Mouse (Mus musculus): Measurements from ENCODE around the gene Gm17606. TPM values are rescaled to one million over a fixed set of nuclear protein-coding genes. Genes with fewer than 3 reads are reported as not detected.
A peak's percentile ranks its signal among the peaks of the same experiment; 100 is the strongest.

Gene Gm17606
- total RNA-seq, 2 experiments from 2014 or later: not detected

DNA sequence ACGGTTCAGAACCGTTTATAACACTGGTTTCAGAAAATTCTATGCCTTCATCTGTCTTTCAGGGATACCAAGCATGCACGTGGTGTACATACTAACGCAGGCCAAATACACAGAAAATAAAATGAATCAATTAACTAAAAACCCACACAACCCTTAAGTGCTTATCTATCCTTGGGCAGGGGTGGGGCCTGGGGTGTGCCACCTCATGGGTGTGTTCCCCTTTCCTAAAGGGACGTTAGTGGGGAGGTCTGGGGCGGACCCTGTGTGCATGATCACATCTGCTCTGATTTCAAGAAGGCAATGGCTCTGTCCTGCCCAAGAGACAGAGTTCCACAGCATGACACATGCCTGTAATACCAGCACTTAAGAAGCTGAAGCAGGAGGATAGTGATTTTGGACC is 17.4 kb upstream of the Gm17606 start:
- DNase-seq (ENCODE audit: extremely low spot score in 1 of 2, low spot score in 1 of 2): no peak

DNA sequence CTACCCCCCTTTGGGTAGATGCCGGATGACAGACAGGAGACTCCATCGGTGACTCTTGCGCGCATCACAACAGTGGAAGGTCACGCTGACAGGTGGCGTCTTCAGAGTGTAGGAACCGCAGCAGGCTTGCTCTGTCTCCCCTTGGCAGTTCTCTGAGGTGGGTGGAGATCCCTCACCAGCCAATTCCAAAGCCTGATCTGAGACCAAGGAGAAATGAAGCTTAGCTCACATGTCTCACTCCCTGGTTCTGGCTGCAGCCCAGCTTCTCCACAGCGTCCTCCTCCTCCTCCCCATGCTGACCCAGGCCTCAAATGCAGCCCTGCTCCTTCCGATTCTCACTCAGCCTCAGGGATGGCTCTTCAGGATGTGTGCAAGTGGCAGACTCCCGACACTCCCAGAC is 15.8 kb upstream of the Gm17606 start:
- no peak for DNase-seq (ENCODE audit: extremely low spot score in 1 of 2, low spot score in 1 of 2)

DNA sequence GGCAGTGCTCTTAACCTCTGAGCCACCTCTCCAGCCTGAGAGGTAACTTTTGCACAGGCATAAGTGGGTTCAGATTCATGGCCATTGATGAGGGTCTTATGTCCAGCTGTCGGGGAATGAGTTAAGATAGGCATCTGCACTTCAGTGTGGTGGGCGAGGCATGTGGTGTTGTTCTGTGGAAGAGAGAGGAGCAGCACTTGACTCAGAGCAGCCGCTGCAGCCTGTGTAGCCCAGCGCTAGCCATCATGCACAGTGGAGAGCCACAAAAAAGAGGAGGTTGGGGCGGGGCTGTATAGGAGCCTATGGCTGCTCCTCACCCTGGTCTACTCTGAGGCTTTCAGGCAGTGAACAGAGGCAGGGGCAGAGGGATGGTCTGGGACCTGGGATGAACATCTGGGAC is 12.6 kb upstream of the Gm17606 start:
- DNase-seq (ENCODE audit: extremely low spot score in 1 of 2, low spot score in 1 of 2): no peak

DNA sequence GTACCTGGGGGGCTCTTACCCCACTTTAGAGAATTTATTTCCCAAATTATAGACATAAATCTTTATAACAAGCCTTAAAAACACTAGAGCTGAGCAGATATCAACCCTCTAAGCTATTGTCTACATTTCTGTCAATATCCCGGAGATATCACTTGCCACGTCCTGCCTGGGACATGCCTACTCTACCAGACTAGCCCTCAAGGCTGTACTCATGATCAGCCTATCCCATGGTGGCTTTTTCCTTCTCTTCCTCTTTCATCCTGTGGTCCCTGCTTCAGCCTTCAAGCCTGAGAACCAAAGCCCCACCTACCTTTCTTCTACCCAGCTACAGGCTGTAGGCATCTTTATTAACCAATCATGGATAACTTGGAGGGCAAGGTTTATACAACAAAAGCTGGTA is 11.0 kb upstream of the Gm17606 start:
- DNase-seq (ENCODE audit: extremely low spot score in 1 of 2, low spot score in 1 of 2): no peak

DNA sequence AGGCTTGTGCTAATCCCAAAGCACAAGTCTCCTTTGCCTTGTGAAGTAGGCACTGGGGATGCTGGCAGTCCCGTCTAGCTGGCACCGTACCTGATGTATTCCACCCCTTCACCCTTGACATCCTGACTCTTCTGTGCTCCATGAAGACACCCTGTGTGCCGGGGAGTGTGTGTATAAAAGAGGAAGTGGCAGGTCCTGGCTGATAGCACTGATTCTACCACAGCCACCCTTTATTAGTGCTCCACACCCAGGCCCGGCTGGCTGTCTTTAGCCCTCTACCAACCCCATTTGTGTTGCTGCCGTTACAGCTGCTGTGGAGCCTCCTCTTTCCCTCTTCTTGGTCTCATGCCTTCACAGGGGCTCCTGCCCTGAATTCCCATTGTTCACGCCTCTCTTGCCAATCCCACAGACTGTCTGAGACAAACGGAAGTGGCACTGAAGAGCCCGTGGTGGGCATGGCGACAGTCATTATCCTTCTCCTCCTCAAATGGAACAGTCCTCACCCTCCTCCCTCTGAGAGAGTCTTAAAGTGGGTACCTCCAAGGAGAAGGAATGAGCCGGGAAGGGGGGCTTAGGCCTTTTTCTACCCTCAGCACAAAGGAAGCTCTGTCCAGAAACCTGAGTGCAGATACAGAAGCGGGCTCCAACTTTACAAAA is 10.0 kb upstream of the Gm17606 start:
- no peak for DNase-seq (ENCODE audit: extremely low spot score in 1 of 2, low spot score in 1 of 2)

DNA sequence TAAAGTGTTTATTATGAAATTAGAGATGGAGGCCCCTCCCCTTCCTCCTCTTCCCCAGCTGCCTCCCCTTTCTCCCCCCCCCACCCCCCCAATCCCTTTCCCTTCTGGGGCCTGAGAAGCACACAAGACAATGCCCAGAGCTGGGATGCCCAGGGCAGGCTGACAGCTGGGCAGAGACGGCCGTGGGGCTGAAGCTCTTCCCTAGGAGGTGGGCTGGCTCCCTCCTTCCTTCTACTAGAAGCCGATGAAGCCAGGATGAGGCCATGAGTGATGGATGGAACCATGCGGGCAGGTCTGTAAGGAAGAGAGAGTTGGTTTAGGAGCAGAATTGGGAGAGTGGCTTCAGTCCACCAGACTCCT is 9.5 kb upstream of the Gm17606 start:
- DNase-seq (ENCODE audit: extremely low spot score in 1 of 2, low spot score in 1 of 2): no peak

DNA sequence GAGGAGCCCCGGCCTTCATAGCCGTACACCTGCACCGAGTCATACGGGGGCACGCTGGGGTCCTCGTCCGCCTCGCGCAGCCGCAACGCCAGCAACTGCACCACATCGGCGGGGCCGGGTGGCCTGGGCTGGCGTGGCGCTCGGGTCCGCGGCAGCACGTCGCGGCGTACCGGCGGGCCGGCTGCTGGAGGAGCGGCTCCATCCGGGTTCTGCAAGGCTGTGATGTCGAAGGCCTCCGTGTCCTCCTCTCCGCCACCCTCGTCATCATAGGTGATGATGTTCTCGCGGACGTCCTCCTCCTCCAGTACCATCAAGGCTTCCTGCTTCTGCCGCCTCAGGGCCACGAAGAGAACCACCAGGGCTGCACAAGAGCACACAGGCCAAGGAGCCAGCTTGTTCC is 8.5 kb upstream of the Gm17606 start:
- no peak for DNase-seq (ENCODE audit: extremely low spot score in 1 of 2, low spot score in 1 of 2)

DNA sequence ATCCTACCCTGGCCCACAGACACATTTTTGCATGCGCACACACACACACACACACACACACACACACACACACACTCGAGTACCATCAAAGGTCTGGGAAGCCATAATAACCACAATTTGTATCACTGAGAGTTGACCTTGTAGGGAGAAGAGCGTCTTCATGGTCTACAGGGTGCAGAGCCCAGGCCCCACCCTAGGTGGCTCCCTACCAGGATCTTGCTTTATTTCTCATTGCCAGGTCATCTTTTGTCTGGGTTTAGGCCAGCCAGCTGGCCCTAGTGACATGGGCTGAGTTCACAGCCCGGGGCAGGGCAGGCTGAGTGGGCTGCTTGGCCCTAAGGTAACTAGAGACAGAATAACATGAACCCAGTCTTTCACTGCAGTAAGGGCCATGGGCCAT is 6.6 kb upstream of the Gm17606 start:
- no peak for DNase-seq (ENCODE audit: extremely low spot score in 1 of 2, low spot score in 1 of 2)

DNA sequence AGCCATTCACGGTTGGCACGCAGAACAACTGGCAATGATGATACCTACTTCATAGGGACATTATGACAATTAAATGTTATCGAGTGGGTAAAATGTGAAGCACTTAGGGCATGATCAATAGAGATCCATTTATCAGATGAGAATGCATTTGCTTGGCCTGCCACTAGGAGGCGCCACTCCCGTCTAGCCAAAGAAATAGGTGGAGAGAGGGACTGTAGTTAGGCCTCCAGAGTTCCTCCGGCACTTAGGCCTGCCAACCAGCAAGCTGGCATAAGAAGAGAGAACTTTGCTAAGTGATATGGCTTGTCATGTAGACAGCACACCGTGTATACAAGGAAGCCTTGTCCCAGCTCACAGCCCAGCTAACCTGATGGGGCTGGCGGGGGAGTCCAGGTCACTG is 3.8 kb upstream of the Gm17606 start:
- DNase-seq (ENCODE audit: extremely low spot score in 1 of 2, low spot score in 1 of 2): peak in 1 of 2 experiments; percentile 71

DNA sequence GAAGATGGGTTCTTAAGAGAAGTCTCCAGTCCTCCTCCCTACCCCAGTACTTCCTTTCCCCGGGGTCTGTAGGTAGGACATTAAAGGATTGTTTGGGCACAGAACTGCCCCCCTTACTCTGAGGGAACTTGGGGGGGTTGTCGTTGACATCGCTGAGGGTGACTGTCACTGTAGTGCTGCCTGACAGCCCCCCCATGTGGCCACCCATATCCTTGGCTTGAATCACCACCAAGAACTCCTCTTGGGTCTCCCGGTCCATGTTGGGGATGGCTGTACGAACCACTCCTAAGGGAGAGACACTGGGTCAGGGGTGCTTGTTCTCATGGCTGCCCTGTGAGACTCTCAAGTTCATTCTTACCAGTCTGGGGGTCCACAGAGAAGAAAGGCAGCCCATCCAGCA is 2.5 kb upstream of the Gm17606 start:
- no peak for DNase-seq (ENCODE audit: extremely low spot score in 1 of 2, low spot score in 1 of 2)

DNA sequence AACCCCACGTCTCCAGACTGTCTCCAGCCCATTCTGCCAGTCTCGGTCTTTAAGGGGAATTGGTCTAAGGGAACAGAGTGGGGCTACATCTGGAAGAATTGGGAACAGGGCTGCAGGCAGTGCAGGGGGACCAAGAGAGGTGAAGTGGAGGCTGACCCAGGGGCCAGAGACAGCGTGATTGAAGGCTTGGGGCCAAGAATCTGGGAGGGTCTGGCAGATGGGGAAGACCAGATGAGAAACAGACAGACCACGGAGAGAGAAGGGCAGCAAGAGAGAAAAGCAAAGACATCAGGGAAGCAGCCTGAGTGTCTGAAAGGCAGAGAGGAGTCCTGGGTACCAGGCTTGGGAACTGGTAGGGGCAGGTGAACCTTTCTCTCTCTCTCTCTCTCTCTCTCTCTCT is 631 bp upstream of the Gm17606 start:
- DNase-seq (ENCODE audit: extremely low spot score in 1 of 2, low spot score in 1 of 2): no peak

DNA sequence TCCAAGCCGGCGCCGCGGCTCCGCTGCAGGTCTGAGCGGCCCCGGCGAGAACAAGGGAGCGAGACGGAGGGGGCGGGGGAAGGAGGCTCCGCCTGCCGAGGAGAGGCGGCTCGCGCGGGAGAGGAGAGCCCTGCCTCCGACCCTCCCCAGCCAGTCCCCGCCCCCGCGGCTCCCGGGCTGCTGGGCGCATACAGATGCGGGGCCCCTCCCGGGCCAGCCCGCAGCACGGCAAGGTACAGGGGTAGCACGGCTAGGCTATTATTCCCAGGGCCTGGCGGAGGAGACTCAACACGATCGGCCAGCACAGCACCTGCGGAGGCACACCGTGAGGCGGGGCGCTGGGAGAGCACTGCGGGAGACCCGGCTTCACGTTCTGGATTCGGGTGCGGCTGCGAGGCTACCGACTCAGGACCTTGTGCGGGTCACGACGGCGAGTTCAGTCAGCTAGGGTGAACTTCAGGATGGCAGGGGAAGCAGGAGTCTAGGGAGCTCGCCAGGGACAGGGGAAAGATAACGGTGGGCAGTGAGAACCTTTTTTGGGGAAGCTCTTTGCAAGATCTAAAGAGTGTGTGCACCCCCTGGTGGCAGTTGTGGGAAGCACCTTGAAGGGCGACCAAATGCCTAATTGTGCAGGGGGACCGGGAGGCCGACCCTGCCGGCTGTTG is 685 bp downstream of the Gm17606 start, which contains the start of gene Cdh24:
TSS of gene Cdh24 (minus strand) at position 60 of the 665 bp plus-strand sequence.
- peak; percentile 94 to 96 for DNase-seq (ENCODE audit: extremely low spot score in 1 of 2, low spot score in 1 of 2)

DNA sequence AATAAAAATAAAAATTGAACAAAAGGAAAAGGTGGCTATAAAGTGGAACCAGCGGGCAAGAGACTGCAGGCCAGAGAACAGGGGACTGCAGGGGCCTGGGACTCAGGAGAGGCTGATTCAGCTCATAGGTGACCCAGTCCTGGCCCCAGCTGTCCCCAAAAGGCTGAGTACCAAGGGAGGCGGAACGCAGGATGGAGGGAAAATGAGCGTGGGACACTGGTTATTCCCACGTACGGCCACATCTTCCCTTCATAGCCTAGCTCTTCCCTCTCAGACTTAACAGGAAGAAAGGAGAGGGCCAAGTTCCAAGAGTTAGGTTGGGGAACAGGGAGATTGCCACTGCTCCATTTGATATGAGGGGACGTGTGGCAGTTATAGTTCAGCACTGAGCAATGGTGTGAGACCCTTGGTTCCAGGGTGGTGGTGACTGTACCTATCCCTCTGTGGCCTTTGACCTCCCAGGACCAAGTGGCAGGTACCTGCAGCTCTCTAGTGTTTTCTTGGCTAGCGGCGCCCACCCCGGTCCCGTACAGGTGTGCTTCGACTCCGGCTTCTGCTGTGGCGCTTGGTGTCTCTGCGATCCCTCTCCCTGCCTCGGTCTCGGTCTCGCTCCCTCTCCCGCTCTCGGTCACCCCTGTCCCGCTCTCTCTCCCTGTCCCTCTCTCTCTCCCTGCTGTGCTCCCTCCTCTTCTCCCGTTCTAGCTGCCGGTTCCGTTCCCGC is 1.6 kb downstream of the Gm17606 start:
- DNase-seq (ENCODE audit: extremely low spot score in 1 of 2, low spot score in 1 of 2): no peak

DNA sequence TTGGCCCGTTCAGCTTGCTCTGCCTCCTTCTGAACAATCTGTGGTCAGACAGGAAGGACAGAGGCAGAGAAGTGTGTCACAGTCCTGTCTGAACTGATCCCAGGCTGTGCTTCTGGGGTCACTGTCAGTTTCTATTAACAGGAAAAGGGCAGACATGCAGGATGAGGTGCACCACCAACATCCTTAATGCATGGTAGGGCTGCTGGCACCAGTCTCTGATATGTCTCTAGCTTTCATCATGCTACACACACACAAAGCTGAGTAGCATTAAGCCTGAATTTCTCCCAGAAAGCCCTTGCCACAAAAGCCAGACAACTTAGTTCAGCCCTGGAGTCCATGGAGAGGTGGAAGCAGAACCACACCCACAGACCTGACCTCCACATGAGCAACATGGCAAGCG is 2.3 kb downstream of the Gm17606 start:
- no peak for DNase-seq (ENCODE audit: extremely low spot score in 1 of 2, low spot score in 1 of 2)

DNA sequence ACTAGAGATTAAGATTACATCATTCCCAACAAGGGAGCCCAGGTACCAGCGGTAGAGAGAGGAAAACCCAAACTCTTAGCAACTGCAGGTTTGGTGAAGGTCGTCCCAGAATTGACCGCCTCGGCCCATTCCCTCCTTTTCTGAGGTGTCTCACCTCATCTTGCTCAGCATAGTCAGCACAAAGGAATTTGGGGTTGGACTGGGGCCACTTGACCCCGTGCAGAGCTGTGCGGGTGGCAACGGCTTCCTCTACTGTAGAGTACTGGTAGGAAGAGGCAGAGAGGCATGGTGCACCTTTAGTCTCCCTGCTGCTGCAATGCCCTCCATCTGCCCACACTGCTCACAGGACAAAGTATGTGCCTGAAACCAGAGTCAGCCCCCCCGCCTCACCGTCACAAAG is 3.5 kb downstream of the Gm17606 start:
- DNase-seq (ENCODE audit: extremely low spot score in 1 of 2, low spot score in 1 of 2): no peak

DNA sequence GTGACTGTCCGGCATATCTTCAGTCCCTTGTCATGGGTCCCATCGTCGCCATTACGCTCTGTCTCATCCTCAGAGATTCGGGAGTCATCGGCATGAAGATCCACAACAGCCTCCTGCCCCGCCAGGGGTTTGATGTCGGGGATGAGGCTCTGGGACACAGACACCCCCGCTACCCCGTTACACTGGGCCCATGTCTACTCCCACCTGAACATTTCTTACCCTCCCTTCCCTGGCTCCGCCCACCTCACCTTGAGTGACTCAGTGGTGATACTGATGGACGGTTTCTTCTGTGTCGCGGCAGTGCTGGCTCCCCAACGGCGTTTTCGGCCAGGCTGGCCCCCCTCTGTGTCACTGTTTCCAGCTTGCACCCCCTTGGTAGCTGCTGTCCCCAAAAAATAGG is 5.7 kb downstream of the Gm17606 start:
- DNase-seq (ENCODE audit: extremely low spot score in 1 of 2, low spot score in 1 of 2): no peak

DNA sequence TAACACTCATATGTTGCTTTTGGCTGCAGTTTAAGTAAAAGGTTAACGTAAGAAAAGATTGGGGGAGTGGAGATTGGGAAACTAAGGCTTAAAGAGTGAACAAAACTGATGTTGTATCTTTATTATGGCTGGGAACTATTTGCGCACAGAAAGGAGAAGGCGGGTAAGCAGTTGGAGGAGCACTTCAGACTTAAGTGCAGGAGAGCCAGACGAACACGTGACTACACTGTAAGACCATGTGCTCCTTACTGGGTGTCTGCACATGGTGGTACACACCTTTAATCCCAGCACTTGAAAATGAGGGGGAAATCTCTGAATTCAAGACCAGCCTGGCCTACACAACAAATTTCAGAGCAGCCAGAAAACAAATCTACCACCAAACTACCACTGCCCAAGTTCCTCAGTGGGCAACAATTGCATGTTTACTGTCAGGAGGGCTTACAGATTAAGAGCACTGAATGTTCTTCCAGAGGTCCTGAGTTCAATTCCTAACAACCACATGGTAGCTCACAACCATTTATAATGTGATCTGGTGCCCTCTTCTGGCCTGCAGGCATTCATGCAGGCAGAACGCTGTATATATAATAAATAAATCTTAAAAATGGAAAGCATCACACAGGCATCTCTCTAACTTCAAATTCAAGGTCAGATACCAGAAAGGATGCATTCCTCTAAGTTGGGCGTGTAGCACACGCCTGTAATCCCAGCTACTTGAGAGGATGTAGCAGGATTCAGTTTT is 6.3 kb downstream of the Gm17606 start:
- no peak for DNase-seq (ENCODE audit: extremely low spot score in 1 of 2, low spot score in 1 of 2)

DNA sequence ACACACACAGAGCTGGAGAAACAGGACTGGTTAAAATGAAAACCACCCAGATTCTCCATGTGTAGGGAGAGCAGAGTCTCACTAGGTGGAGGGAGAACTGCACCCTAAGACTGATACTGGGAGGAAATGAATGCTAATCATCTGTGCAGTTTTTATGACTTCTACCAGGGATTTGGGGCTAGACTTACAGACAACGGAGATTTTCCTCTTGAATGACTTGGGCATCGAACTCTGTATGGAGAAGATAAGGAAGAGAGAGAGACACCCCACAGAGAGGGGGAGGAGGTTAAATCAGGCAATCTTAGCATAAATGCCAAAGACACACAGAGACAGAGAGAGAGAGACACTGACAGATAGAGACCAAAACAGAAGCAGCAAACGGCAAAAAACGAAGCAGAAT is 7.1 kb downstream of the Gm17606 start:
- DNase-seq (ENCODE audit: extremely low spot score in 1 of 2, low spot score in 1 of 2): no peak

DNA sequence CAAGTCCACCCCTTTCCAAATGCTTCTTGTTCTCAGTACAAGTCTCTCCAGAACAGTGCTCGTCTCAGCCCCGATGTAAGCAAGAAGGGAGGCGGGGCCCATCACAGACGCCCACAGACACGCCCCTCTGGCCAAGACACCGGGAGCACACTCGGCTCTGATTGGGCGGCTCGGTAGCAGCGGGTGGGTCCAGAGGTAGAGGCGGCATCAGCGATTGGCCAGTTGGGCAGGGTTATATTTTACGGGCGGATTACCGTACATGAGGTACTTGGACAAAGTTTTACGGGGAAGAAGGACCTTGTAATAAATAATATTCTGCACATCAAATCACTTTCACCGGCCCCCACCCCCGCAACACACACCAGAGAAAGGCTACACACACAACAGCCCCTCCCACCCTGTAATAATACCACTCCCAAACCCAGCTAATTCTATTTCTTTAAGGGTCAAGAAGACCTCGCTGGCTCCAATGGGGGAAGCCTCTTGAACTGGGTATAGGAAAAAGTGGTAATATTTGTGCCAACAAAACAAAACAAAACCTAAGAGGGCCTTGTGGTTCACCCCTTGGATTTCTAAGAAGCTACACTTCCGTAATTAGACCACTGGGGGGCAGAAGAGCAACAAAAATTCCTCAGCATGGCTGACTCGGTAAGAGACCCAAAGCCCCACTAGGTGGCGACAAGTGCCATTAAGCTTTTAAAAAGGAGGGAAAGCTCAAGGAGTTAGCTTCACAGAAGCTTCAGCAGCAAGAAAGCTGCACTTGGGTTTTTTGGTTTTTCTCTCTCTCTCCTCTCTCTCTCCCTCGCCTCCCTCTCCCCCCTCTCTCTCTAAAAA is 10.1 kb downstream of the Gm17606 start:
- peak in 1 of 2 experiments; percentile 86 for DNase-seq (ENCODE audit: extremely low spot score in 1 of 2, low spot score in 1 of 2)

DNA sequence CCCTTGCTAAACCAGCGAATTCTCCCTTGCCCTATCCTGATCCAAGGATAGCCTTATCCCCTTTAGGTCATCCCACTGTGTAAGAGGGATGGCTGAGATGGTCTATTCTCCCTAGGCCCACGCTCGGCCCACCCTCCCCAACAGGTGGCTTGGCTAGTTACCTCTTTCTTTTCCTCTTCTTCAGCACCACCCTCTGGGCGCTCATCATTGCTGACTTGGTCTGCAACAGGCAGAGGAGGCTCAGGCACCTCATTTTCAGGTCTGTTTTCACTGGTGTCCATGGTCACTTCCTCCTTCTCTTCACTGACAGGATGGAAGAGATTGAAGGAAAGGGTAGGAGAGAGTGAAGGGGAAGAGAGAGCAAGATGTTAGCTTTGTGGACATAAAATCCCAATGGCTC is 10.8 kb downstream of the Gm17606 start:
- no peak for DNase-seq (ENCODE audit: extremely low spot score in 1 of 2, low spot score in 1 of 2)

Data from layer of hippocampus, postnatal 25 days (tissue).